Mouse (Mus musculus) hindbrain, embryonic 13.5 days (tissue): ENCODE data around the gene Gak. TPM values are rescaled to one million over a fixed set of nuclear protein-coding genes. Genes with fewer than 3 reads are reported as not detected.

Experiments
- ATAC-seq: fragments of 200-750 bp; cut with Nextera tagmentation; 2 replicates; pipeline ENCODE4 v1.8.0; 2017; ENCODE audit warnings: moderate TSS enrichment; ENCODE audit not compliant: low FRiP score
- H3K27ac ChIP-seq: fragments of 300-500 bp; sonication (generic); 2 replicates; pipeline ENCODE4 v1.5.1; 2015; ENCODE audit warnings: inconsistent platforms, mild to moderate bottlenecking, moderate library complexity
- H3K27me3 ChIP-seq: fragments of 300-500 bp; sonication (generic); 2 replicates; pipeline ENCODE4 v1.6.1; 2015; ENCODE audit warnings: mild to moderate bottlenecking, inconsistent platforms
- H3K36me3 ChIP-seq: fragments of 300-500 bp; sonication (generic); 2 replicates; pipeline ENCODE4 v1.6.1; 2015; ENCODE audit warnings: mild to moderate bottlenecking, inconsistent platforms
- H3K4me1 ChIP-seq: fragments of 300-500 bp; sonication (generic); replicated peaks from 2 replicates; pipeline ENCODE4 v1.6.1; 2015; ENCODE audit warnings: inconsistent platforms
- H3K4me2 ChIP-seq: fragments of 300-500 bp; sonication (generic); 2 replicates; pipeline ENCODE4 v1.6.1; 2015; ENCODE audit warnings: inconsistent platforms, mild to moderate bottlenecking, moderate library complexity
- H3K4me3 ChIP-seq: fragments of 300-500 bp; sonication (generic); 2 replicates; pipeline ENCODE4 v1.5.1; 2015; ENCODE audit warnings: mild to moderate bottlenecking, inconsistent platforms
- H3K9ac ChIP-seq: fragments of 300-500 bp; sonication (generic); 2 replicates; pipeline ENCODE4 v1.6.1; 2015; ENCODE audit warnings: mild to moderate bottlenecking, inconsistent platforms
- H3K9me3 ChIP-seq: fragments of 300-500 bp; sonication (generic); 2 replicates; pipeline ENCODE4 v1.6.1; 2016; ENCODE audit warnings: inconsistent platforms
- WGBS: fragments of 180-500 bp; shearing (Covaris S2); methylation state at CpG from one replicate; pipeline ENCODE4 v1.1.7; 2015; 5-methylcytosine and 5-hydroxymethylcytosine counted together
- polyA plus RNA-seq: library from polyadenylated mRNA; unstranded; fragments of >200 nt; fragmentation: Nextera tagmentation; extraction: Ambion mirVana; gene quantifications from 2 replicates; pipeline ENCODE4 v1.2.1, GENCODE M21; 2015

Gak gene
- polyA plus RNA-seq, 1 experiment from 2014 or later: 49.1 TPM

DNA sequence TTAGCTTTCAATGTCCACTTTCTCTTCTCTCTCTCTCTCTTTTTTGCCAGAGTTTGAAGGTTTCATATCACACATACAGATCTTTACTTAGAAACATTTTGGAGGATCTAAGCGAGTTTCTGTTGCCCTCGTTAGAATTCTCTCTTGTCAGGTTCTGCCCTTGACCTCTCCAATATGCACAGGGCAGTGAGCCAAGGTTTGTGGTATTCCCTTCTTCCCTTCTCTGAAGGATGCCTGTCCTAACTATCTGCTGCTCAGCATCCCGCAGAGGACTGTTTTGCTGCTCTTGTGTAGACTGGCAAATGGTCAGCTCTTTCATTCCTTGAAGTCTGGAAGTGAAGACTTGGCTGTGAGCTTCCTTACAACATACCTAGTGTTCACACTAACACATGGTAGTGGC, 65.2 kb downstream of the Gak start:
- no peak for ATAC-seq
- peaks cover 47% of the 10 kb centered on the region for H3K36me3 ChIP-seq
- no peak overlapping the region for H3K9ac ChIP-seq
- WGBS: 91% methylated on average over 3 of the region's 3 CpGs
- no peak overlapping the region for H3K4me2 ChIP-seq
- no peaks in the 10 kb centered on the region for H3K4me1 ChIP-seq
- H3K27me3 ChIP-seq: no peaks in the 10 kb centered on the region
- no peaks in the 10 kb centered on the region for H3K9me3 ChIP-seq
- H3K27ac ChIP-seq: no peak overlapping the region
- H3K4me3 ChIP-seq: no peak overlapping the region

- Histone ChIP-seq H3K9ac (no peak overlapping the region), H3K4me3 (no peak overlapping the region), H3K36me3 (peaks cover 28% of the 10 kb centered on the region), H3K4me1 (no peaks in the 10 kb centered on the region), H3K4me2 (no peak overlapping the region), H3K27ac (no peak overlapping the region), H3K9me3 (no peaks in the 10 kb centered on the region), H3K27me3 (no peaks in the 10 kb centered on the region)
- ATAC-seq: no peak
- WGBS: 91% methylated on average over 2 of the region's 2 CpGs
Measured at GRCm38 (mm10) chr5:108562483-108562882, 67.1 kb downstream of the Gak start.

DNA sequence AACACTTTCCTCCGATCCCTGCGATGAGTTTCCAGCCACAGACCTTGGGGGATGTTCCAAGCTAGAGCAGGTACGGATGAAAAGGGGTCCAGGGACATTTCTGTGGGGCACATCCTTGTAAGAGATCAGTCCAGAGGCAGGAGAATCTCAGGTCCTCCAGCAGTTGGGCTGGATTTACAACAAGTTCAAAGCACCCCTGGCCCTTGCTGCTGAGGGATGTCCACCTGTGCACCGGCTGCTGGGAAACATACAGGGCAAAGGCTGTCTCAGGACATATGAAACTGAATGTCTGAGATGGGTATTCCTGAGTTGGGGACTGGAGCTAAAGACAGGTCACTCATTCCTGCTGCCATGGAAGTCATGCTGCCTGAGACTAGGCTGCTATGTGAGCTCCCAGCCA, 72.6 kb downstream of the Gak start:
- ATAC-seq: no peak
- no peak overlapping the region for H3K27ac ChIP-seq
- no peaks in the 10 kb centered on the region for H3K4me1 ChIP-seq
- H3K4me2 ChIP-seq: no peak overlapping the region
- peaks cover 16% of the 10 kb centered on the region for H3K27me3 ChIP-seq
- H3K9me3 ChIP-seq: no peaks in the 10 kb centered on the region
- H3K4me3 ChIP-seq: no peak overlapping the region
- H3K36me3 ChIP-seq: no peaks in the 10 kb centered on the region
- H3K9ac ChIP-seq: no peak overlapping the region
- WGBS: 85% methylated on average over 4 of the region's 4 CpGs

GRCm38 (mm10) chr5:108554041-108554440, 75.5 kb downstream of the Gak start:
- Histone ChIP-seq H3K4me2 (no peak overlapping the region), H3K27ac (no peak overlapping the region), H3K9ac (no peak overlapping the region), H3K27me3 (peaks cover 40% of the 10 kb centered on the region), H3K4me3 (no peak overlapping the region), H3K9me3 (no peaks in the 10 kb centered on the region), H3K4me1 (peaks cover 14% of the 10 kb centered on the region), H3K36me3 (no peaks in the 10 kb centered on the region)
- ATAC-seq: no peak
- 92% methylated on average over 1 of the region's 1 CpGs for WGBS

GRCm38 (mm10) chr5:108550207-108550594, 79.4 kb downstream of the Gak start:
- peak overlapping the region; percentile 78 for H3K9ac ChIP-seq
- H3K36me3 ChIP-seq: no peaks in the 10 kb centered on the region
- peaks cover 56% of the 10 kb centered on the region for H3K27me3 ChIP-seq
- H3K27ac ChIP-seq: peak overlapping the region; percentile 87
- peak; percentile 68 for ATAC-seq
- no peaks in the 10 kb centered on the region for H3K9me3 ChIP-seq
- H3K4me2 ChIP-seq: peak overlapping the region; percentile 76
- peaks cover 28% of the 10 kb centered on the region for H3K4me1 ChIP-seq
- WGBS: 1% methylated on average over 16 of the region's 16 CpGs
- H3K4me3 ChIP-seq: peak overlapping the region; percentile 57

GRCm38 (mm10) chr5:108549489-108550206, 79.9 kb downstream of the Gak start, which contains the start of gene Cplx1:
TSS of gene Cplx1 (minus strand) at chr5:108550024.
- Histone ChIP-seq H3K4me1 (peaks cover 28% of the 10 kb centered on the region), H3K36me3 (0 out of 2 replicates have a peak, but pooled peaks cover under 1% of the 10 kb centered on the region), H3K27ac (peak within 1 kb of the TSS; percentile 87), H3K9me3 (no peaks in the 10 kb centered on the region), H3K27me3 (peaks cover 51% of the 10 kb centered on the region), H3K9ac (peak within 1 kb of the TSS; percentile 78), H3K4me2 (peak within 1 kb of the TSS; percentile 76), H3K4me3 (peak within 1 kb of the TSS; percentile 57)
- WGBS: under 1% methylated on average over 50 of the region's 56 CpGs
- ATAC-seq: peak; percentile 95

DNA sequence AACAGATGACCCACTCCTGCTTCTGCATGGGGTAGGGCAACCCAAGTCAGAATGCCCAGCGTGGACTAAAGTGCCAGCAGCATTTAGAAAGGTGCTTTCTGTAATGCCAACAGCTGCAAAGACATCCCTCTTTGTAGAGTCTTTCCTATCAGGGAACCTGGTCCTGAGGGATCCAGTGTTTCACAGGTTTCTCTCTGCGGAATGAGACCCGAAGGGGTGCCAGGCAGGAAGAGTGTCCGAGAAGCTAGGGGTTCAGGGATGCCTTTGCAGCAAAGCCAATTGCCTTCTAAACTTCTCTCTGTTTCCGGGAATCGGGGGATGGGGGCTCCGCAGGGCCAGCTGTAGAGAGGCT, 80.4 kb downstream of the Gak start:
- Histone ChIP-seq H3K4me3 (peak overlapping the region; percentile 57), H3K27me3 (peaks cover 46% of the 10 kb centered on the region), H3K4me2 (peak overlapping the region; percentile 76), H3K36me3 (peaks cover 5% of the 10 kb centered on the region; the same call in 1 of the 2 replicates), H3K27ac (peak overlapping the region; percentile 87), H3K4me1 (peaks cover 28% of the 10 kb centered on the region), H3K9ac (peak overlapping the region; percentile 78), H3K9me3 (no peaks in the 10 kb centered on the region)
- WGBS: 19% methylated on average over 7 of the region's 7 CpGs
- no peak for ATAC-seq

DNA sequence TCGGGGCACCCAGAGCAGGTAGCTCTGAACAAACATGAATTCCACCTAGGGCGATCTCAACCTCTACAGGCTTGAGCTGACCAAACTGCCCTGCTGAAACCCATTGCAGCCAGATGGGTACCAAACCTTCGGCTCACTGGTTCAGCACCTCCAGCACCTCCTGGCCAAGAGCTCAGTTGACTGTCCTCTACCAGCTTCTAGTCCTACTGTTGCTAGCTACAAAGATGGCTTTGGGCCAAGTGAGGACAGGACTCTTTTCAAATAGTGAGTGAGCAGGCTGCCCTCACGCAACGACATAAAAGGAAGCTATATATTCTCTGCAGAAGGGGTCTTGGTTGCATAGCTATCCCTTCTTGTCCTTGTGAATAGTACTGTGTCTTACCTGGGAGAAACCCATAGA, 81.9 kb downstream of the Gak start:
- Histone ChIP-seq H3K27ac (no peak overlapping the region), H3K27me3 (peaks cover 47% of the 10 kb centered on the region), H3K4me2 (no peak overlapping the region), H3K4me3 (no peak overlapping the region), H3K9me3 (no peaks in the 10 kb centered on the region), H3K9ac (no peak overlapping the region), H3K36me3 (peaks cover 13% of the 10 kb centered on the region), H3K4me1 (peaks cover 28% of the 10 kb centered on the region)
- 92% methylated on average over 5 of the region's 5 CpGs for WGBS
- ATAC-seq: no peak

DNA sequence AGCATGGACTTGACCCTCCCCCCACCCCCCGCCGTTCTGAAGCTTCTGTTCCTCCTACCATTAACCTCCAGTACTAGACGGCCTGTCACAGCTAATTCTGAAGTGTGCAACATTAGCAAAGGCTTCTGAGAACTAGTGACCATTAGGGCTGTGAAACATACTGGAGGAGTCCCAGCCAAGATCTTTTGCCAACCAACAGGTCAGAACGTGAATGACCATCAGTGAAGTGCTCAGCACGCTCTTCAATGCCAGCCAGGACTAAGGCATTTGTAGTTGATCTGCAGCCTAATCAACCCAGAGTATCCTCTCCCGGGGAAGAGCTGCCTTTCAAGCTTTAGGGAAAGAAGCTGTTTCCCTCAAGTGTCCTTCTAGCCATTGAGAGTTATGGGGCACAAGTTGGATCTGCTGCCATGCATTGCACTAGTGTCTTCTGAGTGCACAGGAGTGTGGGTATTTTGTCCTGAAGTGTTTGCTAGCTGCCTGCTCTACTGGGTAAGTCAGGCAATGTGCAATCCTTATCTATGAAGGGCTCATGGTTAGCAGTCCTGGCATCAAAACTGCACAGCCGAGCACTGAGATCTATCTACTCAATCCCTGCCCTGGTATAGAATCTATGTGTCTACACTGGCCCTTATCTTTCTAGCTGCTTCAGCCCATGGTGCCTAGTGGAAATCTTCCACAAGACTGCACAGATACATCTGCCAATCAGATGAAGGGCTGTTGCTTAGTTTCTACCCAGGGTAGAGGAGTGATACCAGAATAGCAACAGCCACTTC, 85.9 kb downstream of the Gak start:
- WGBS: 80% methylated on average over 7 of the region's 7 CpGs
- peaks cover 37% of the 10 kb centered on the region for H3K36me3 ChIP-seq
- H3K4me1 ChIP-seq: peaks cover 11% of the 10 kb centered on the region
- H3K27ac ChIP-seq: no peak overlapping the region
- no peak for ATAC-seq
- H3K4me3 ChIP-seq: no peak overlapping the region
- no peak overlapping the region for H3K9ac ChIP-seq
- no peaks in the 10 kb centered on the region for H3K9me3 ChIP-seq
- no peak overlapping the region for H3K4me2 ChIP-seq
- H3K27me3 ChIP-seq: peaks cover 17% of the 10 kb centered on the region

- H3K4me2 ChIP-seq: no peak overlapping the region
- no peaks in the 10 kb centered on the region for H3K27me3 ChIP-seq
- no peak overlapping the region for H3K9ac ChIP-seq
- peaks cover 27% of the 10 kb centered on the region for H3K36me3 ChIP-seq
- peaks cover 13% of the 10 kb centered on the region; the same call in 1 of the 2 replicates for H3K9me3 ChIP-seq
- H3K27ac ChIP-seq: no peak overlapping the region
- H3K4me1 ChIP-seq: no peaks in the 10 kb centered on the region
- ATAC-seq: no peak
- 97% methylated on average over 2 of the region's 2 CpGs for WGBS
- no peak overlapping the region for H3K4me3 ChIP-seq
Measured at GRCm38 (mm10) chr5:108534188-108534587, 95.4 kb downstream of the Gak start.

DNA sequence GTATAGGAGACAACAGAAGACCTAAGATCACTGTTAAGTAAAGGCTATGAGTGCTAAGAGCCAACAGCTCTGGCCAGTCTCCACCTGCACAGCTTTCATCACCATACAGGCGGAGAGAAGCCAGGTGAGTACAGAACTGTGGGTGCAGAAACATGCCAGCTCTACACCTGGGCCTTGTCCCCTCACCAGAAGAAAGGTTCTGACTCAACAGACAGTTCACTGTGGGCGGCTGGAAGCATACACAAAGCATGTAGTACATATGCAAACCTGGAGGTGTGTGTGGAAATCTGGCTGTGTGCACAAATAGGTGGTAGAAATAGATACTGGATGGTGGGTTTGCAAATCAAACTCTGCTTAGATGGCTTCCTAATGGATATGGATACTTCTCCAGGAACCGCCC, 107.0 kb downstream of the Gak start:
- no peak overlapping the region for H3K4me2 ChIP-seq
- peaks cover 53% of the 10 kb centered on the region for H3K36me3 ChIP-seq
- H3K9ac ChIP-seq: no peak overlapping the region
- no peaks in the 10 kb centered on the region for H3K9me3 ChIP-seq
- H3K4me3 ChIP-seq: no peak overlapping the region
- H3K27me3 ChIP-seq: no peaks in the 10 kb centered on the region
- WGBS: 93% methylated on average over 3 of the region's 3 CpGs
- no peak overlapping the region for H3K27ac ChIP-seq
- ATAC-seq: no peak
- no peaks in the 10 kb centered on the region for H3K4me1 ChIP-seq

DNA sequence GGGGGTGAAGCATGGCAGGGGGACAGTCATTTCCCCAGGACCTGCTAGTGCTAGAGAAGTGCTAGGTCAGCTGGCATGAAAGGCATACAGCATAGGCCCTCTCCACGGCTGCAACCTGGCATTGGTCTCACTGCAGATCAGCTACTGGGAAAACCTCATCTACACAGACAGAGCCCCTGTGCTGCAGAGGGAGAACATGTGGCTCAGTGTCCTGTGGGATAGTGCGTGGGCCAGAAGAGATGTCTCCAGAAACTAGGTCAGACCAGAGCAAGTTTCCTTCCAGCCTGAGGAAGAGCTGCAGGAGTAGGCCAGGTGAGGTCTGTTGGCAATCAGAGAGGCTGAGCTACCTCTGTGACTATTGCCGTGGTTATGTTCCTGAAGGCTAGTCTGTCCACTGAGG, 107.7 kb downstream of the Gak start:
- Histone ChIP-seq H3K4me1 (no peaks in the 10 kb centered on the region), H3K4me3 (no peak overlapping the region), H3K27me3 (no peaks in the 10 kb centered on the region), H3K36me3 (peaks cover 53% of the 10 kb centered on the region), H3K27ac (no peak overlapping the region), H3K9me3 (no peaks in the 10 kb centered on the region), H3K4me2 (no peak overlapping the region), H3K9ac (no peak overlapping the region)
- 84% methylated on average over 3 of the region's 3 CpGs for WGBS
- ATAC-seq: no peak

- no peaks in the 10 kb centered on the region for H3K4me1 ChIP-seq
- H3K27ac ChIP-seq: no peak overlapping the region
- H3K9me3 ChIP-seq: no peaks in the 10 kb centered on the region
- peaks cover 53% of the 10 kb centered on the region for H3K36me3 ChIP-seq
- no peak overlapping the region for H3K4me2 ChIP-seq
- H3K27me3 ChIP-seq: no peaks in the 10 kb centered on the region
- no peak overlapping the region for H3K9ac ChIP-seq
- ATAC-seq: no peak
- H3K4me3 ChIP-seq: no peak overlapping the region
- 81% methylated on average over 2 of the region's 2 CpGs for WGBS
Measured at GRCm38 (mm10) chr5:108521016-108521415, 108.5 kb downstream of the Gak start.
